Mouse (Mus musculus) liver, adult 2 months (tissue): ENCODE results near the gene Gpatch1. TPM values are rescaled to one million over a fixed set of nuclear protein-coding genes. Genes with fewer than 3 reads are reported as not detected.

Experiments used
- DNase-seq: peaks from one replicate; pipeline ENCODE4 v3.0.0-alpha.2; 2011; ENCODE audit warnings: low read depth, low spot score; ENCODE audit errors: extremely low read depth
- H3K27ac ChIP-seq: fragments of 200-500 bp; replicated peaks from 2 replicates; pipeline ENCODE4 v1.5.1; 2012; ENCODE audit warnings: low read depth, mild to moderate bottlenecking, control low read depth, inconsistent platforms, low read length; ENCODE audit not compliant: insufficient read depth
- H3K27me3 ChIP-seq: fragments of 200-500 bp; 2 replicates; pipeline ENCODE4 v1.6.1; 2012; ENCODE audit warnings: mild to moderate bottlenecking, moderate library complexity, low read length, inconsistent platforms; ENCODE audit not compliant: control insufficient read depth, insufficient read depth
- H3K36me3 ChIP-seq: fragments of 200-500 bp; 2 replicates; pipeline ENCODE4 v1.6.1; 2012; ENCODE audit warnings: low read length, inconsistent platforms; ENCODE audit not compliant: control insufficient read depth, insufficient read depth
- H3K4me1 ChIP-seq: fragments of 200-500 bp; 2 replicates; pipeline ENCODE4 v1.6.1; 2011; ENCODE audit warnings: low read length; ENCODE audit not compliant: control insufficient read depth, insufficient read depth
- H3K4me3 ChIP-seq: fragments of 200-500 bp; 2 replicates; pipeline ENCODE4 v1.5.1; 2011; ENCODE audit warnings: low read depth, mild to moderate bottlenecking, control low read depth, low read length, moderate library complexity; ENCODE audit not compliant: insufficient read depth
- H3K79me2 ChIP-seq: fragments of 200-500 bp; 2 replicates; pipeline ENCODE4 v1.6.1; 2012; ENCODE audit warnings: inconsistent platforms, mild to moderate bottlenecking, low read length, moderate library complexity; ENCODE audit not compliant: control insufficient read depth, insufficient read depth
- H3K9ac ChIP-seq: fragments of 200-500 bp; 2 replicates; pipeline ENCODE4 v1.6.1; 2012; ENCODE audit warnings: low read depth, mild to moderate bottlenecking, control low read depth, inconsistent platforms, low read length
- CTCF ChIP-seq: fragments of 200-500 bp; IDR thresholded peaks from 2 replicates; pipeline ENCODE4 v1.5.1; 2011; ENCODE audit warnings: low read depth, low read length, control low read depth
- POLR2A ChIP-seq: fragments of 200-500 bp; IDR thresholded peaks from 2 replicates; pipeline ENCODE4 v1.6.1; 2011; ENCODE audit warnings: low read length, control low read depth; ENCODE audit not compliant: insufficient read depth; ENCODE audit errors: extremely low read depth
- WGBS: fragments of 180-500 bp; shearing (Covaris S2); methylation state at CpG from one replicate; pipeline ENCODE4 v1.1.7; 2018; 5-methylcytosine and 5-hydroxymethylcytosine counted together
- polyA plus RNA-seq: library from polyadenylated mRNA; depleted of rRNA; stranded (reverse); fragments of >200 nt; gene quantifications from 2 replicates; pipeline ENCODE4 v1.2.3, GENCODE M21; 2012
- total RNA-seq: library from RNA; depleted of rRNA; stranded (reverse); fragments of >200 nt; gene quantifications from 2 replicates; pipeline ENCODE4 v1.2.3, GENCODE M21; 2014

Gene Gpatch1
- total and polyA plus RNA-seq, 2 experiments: 2.5 to 4.1 TPM

DNA sequence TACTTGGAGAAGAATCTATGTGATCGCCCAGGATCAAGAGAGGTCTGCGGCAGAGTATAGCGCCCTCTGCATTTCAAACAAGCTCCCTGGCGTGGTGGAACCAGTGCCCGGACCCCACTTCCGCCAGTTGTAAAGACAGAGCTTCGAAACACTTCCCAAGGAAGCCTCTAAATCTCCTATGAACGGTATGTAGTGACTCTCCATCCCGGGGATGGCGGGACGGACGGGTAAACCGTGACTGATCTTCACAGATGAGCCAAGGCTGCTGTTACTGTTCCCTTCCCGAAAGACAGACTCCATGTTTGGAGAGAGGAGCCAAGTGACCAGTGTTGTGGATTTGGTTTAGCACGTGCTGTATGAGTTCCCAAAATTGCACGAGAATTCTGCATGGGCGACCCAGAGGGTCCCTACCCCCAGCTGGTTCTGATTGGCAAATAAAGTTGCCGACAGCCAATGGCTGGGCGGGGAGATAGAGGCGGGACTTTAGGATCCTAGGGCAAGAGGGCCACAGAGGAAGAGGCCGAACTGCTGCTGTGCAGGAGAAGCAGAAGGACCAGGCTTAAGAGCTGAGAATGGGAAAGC lies 48.7 kb downstream of the Gpatch1 start:
- Histone ChIP-seq H3K4me3 (peak overlapping the region; percentile 41; the same call in 1 of the 2 replicates), H3K9ac (peak overlapping the region; percentile 3; the same call in 1 of the 2 replicates), H3K27me3 (no peaks in the 10 kb centered on the region), H3K4me1 (peaks cover 2% of the 10 kb centered on the region; the same call in 1 of the 2 replicates), H3K79me2 (no peaks in the 10 kb centered on the region), H3K36me3 (no peaks in the 10 kb centered on the region), H3K27ac (no peak overlapping the region)
- TF ChIP-seq POLR2A (no peak), CTCF (peak; percentile 45)
- peak; percentile 20 for DNase-seq
- 5% methylated on average over 21 of the region's 21 CpGs for WGBS

DNA sequence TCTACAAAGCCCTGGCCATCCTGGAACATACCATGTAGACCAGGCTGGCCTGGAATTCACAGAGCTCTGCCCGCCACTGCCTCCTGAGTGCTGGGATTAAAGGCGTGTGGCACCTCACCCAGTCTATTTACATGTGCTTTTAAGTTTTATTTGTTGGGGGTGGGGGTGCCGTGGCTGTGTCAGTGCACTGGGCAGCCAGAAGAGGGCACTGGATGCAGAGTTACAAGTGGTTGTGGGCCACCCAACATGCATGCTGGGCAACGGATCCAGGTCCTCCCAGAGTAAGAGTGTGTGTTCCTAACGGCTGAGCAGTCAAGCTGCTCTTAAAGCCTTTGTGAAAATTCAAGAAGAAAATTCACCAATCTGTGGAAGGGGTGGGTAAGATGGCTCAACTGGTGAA lies 50.4 kb downstream of the Gpatch1 start:
- TF ChIP-seq POLR2A (no peak), CTCF (peak; percentile 42)
- DNase-seq: peak; percentile 11
- H3K79me2 ChIP-seq: no peaks in the 10 kb centered on the region

DNA sequence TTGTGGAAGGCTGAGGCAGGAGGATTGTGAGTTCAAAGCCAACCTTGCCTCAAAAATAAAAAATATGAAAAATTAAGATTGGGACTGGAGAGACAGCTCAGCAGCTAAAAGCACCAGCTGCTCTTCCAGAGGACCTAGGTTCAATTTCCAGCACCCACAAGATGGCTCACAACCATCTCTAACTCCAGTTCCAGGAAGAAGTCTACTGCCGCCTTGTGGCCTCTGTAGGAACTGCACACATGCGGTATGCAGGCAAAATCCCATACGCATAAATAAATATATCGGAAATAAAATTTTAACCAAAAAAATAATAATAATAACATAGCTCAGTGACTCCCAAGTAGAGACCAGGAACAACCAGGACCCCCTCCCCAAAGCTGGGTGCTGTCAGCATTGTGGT lies 51.6 kb downstream of the Gpatch1 start:
- Histone ChIP-seq H3K4me3 (no peak overlapping the region), H3K9ac (no peak overlapping the region), H3K36me3 (no peaks in the 10 kb centered on the region), H3K27ac (no peak overlapping the region), H3K79me2 (no peaks in the 10 kb centered on the region), H3K27me3 (no peaks in the 10 kb centered on the region), H3K4me1 (peaks cover 2% of the 10 kb centered on the region; the same call in 1 of the 2 replicates)
- 74% methylated on average over 4 of the region's 4 CpGs for WGBS
- DNase-seq: no peak
- TF ChIP-seq POLR2A: no peak
- TF ChIP-seq CTCF: peak; percentile 40; the same call in 1 of the 2 replicates

More for the DNA sequence above, 50.4 kb downstream of the Gpatch1 start:
- H3K9ac ChIP-seq: no peak overlapping the region
- no peaks in the 10 kb centered on the region for H3K27me3 ChIP-seq
- H3K4me3 ChIP-seq: no peak overlapping the region
- peaks cover 2% of the 10 kb centered on the region; the same call in 1 of the 2 replicates for H3K4me1 ChIP-seq
- no peak overlapping the region for H3K27ac ChIP-seq
- no peaks in the 10 kb centered on the region for H3K36me3 ChIP-seq
- 68% methylated on average over 5 of the region's 5 CpGs for WGBS

DNA sequence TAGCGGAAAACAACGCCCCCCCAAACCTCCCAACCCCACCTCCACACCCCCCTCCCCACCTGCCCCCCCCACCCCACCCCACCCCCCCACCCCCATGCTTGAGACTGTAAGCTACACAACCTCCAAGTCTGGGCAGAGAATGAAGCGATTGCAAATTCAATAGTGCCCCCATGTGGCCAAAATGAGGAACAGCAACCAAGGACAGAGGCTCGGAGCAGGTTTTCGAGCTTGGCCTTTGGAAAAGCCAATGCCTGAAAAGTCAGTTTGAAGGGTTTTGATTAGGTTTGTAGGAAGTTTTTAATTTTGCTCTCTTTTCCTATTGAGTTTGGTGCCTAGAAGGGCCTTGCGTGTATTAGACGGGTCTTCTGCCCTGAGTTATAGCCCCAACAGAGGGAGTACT lies 53.5 kb downstream of the Gpatch1 start:
- TF ChIP-seq CTCF (peak; percentile 65; the same call in 1 of the 2 replicates), POLR2A (no peak)
- peaks cover 2% of the 10 kb centered on the region; the same call in 1 of the 2 replicates for H3K4me1 ChIP-seq
- H3K4me3 ChIP-seq: no peak overlapping the region
- WGBS: 22% methylated on average over 7 of the region's 7 CpGs
- no peaks in the 10 kb centered on the region for H3K36me3 ChIP-seq
- no peak overlapping the region for H3K9ac ChIP-seq
- no peaks in the 10 kb centered on the region for H3K79me2 ChIP-seq
- no peak overlapping the region for H3K27ac ChIP-seq
- no peaks in the 10 kb centered on the region for H3K27me3 ChIP-seq
- peak; percentile 33 for DNase-seq

DNA sequence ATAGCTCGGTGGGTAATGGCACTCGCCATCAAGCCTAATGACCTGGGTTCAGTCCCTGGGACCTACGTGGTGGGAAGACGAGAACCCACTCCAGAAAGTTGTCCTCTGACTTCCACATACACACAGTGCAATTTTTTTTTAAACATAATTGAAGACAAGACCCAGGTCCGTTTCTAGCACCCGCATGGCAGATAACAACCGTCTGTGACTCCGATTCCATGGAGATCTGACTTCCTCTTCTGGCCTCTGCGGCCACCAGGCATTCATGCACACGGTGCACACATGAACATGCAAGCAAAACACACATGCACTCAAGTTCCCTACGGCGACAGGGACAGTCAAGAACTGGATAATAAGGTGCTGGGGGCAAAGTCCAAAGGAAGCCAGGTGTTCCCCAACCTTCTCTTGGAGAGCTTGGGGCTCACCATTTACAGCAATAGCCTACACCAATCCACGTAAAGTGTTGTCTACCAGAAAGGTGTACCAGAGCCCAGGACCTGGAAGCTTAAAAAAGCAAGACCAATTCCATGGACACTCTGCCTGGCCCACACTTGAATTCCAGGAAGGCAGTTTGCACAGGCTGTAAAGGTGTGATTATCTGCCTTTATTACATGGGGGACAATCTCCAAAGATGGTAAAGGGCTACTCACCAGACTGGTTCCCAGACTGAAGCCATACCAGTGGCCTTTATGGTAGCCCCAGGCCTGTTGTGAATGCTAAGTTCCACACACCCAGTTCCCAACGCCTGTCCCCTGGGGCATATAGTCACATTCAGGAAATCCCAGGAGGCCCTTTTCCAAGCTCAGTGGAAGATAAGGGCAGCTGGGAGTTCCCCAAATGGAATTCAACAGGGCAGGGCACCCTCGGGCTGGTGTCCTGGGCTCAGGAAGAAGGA lies 54.4 kb downstream of the Gpatch1 start:
- no peaks in the 10 kb centered on the region for H3K79me2 ChIP-seq
- DNase-seq: no peak
- no peaks in the 10 kb centered on the region for H3K36me3 ChIP-seq
- no peak overlapping the region for H3K9ac ChIP-seq
- H3K27me3 ChIP-seq: no peaks in the 10 kb centered on the region
- no peaks in the 10 kb centered on the region for H3K4me1 ChIP-seq
- no peak overlapping the region for H3K4me3 ChIP-seq
- TF ChIP-seq CTCF: no peak
- H3K27ac ChIP-seq: no peak overlapping the region
- WGBS: 76% methylated on average over 15 of the region's 15 CpGs

DNA sequence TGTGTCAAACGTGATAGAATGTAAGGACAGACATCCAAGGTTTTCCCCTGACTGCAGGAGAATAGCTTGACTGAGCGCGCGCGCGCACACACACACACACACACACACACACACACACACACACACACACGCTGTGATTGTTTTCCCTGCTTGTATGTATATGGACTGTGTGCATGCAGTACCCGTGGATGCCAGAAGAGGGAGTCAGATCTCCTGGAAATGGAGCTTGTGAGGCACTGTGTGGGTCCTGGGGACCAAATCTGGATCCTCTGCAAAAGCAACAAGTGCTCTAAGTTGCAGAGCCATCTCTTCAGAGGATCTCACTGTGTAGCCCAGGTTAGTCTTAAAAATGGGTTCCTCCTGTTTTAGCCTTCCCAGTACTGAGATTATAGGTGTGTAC lies 58.9 kb downstream of the Gpatch1 start:
- peak; percentile 38; the same call in 1 of the 2 replicates for TF ChIP-seq CTCF
- no peak for TF ChIP-seq POLR2A
- Histone ChIP-seq H3K79me2 (no peaks in the 10 kb centered on the region), H3K4me3 (no peak overlapping the region), H3K27me3 (no peaks in the 10 kb centered on the region), H3K36me3 (no peaks in the 10 kb centered on the region), H3K27ac (no peak overlapping the region), H3K4me1 (no peaks in the 10 kb centered on the region), H3K9ac (no peak overlapping the region)
- DNase-seq: no peak
- 86% methylated on average over 8 of the region's 8 CpGs for WGBS
